Mouse (Mus musculus) macrophage (primary cell): ENCODE data around the gene Il2ra. TPM values are rescaled to one million over a fixed set of nuclear protein-coding genes. Genes with fewer than 3 reads are reported as not detected.
A peak's percentile ranks its signal among the peaks of the same experiment; 100 is the strongest.

Source experiments
- H3K27ac ChIP-seq: fragments of 350-480 bp; formaldehyde crosslinking; 2 replicates; pipeline ENCODE4 v1.9.0; 2021
- H3K36me3 ChIP-seq: fragments of 350-480 bp; formaldehyde crosslinking; 2 replicates; pipeline ENCODE4 v1.9.0; 2021; ENCODE audit errors: inconsistent target
- H3K4me3 ChIP-seq: fragments of 350-480 bp; formaldehyde crosslinking; 2 replicates; pipeline ENCODE4 v1.9.0; 2021; ENCODE audit errors: inconsistent target
- H3K79me2 ChIP-seq: fragments of 350-480 bp; formaldehyde crosslinking; 2 replicates; pipeline ENCODE4 v1.9.0; 2021; ENCODE audit errors: inconsistent target
- WGBS: methylation state at CpG from one replicate; pipeline ENCODE4 v1.1.7; 2026; ENCODE audit warnings: inconsistent platforms; ENCODE audit not compliant: missing documents; 5-methylcytosine and 5-hydroxymethylcytosine counted together
- polyA plus RNA-seq: library from polyadenylated mRNA; stranded (reverse); fragments of 250-400 nt; gene quantifications from 3 replicates; pipeline ENCODE4 v1.2.4, GENCODE M21; 2018; ENCODE audit warnings: inconsistent platforms

Il2ra gene
- polyA plus RNA-seq, 1 experiment from 2014 or later, result 0.33 TPM

GRCm38 (mm10) chr2:11739516-11740051, 97.0 kb downstream of the Il2ra start:
- no peaks in the 10 kb centered on the region for H3K79me2 ChIP-seq
- no peak overlapping the region for H3K4me3 ChIP-seq
- H3K27ac ChIP-seq, result peak overlapping the region; percentile 78
- WGBS, result 20% methylated on average over 4 of the region's 4 CpGs
- H3K36me3 ChIP-seq, result peaks cover 35% of the 10 kb centered on the region

Other genes with a start within 250 kb of the Il2ra start
- gene Pfkfb3, start 88.7 kb upstream of the Il2ra start, polyA plus RNA-seq, result 29.8 to 38.1 TPM (median 29.9 TPM) in 3 replicates
- gene Rbm17, start 38.7 kb upstream of the Il2ra start, polyA plus RNA-seq, result 69.8 to 119 TPM (median 79.7 TPM) in 3 replicates
- gene Gm17490, start 16.5 kb upstream of the Il2ra start, polyA plus RNA-seq, result not detected in 3 replicates
- gene Il15ra, start 62.5 kb downstream of the Il2ra start, polyA plus RNA-seq, result 3.8 to 15.2 TPM (median 9.5 TPM) in 3 replicates
- 31.0 to 71.4 TPM (median 50.1 TPM) in 3 replicates for gene Fbh1, start 134.8 kb downstream of the Il2ra start, polyA plus RNA-seq
- gene Ankrd16, start 135.1 kb downstream of the Il2ra start, polyA plus RNA-seq, result 11.1 to 23.0 TPM (median 14.3 TPM) in 3 replicates